Mouse (Mus musculus): ENCODE measurements at regions not wholly inside any gene's neighbourhood (a gene's known extent, or its start where the extent isn't known, plus 50 kb on each side); places are given as distances from the start of the nearest gene placed in this dataset.

DNA sequence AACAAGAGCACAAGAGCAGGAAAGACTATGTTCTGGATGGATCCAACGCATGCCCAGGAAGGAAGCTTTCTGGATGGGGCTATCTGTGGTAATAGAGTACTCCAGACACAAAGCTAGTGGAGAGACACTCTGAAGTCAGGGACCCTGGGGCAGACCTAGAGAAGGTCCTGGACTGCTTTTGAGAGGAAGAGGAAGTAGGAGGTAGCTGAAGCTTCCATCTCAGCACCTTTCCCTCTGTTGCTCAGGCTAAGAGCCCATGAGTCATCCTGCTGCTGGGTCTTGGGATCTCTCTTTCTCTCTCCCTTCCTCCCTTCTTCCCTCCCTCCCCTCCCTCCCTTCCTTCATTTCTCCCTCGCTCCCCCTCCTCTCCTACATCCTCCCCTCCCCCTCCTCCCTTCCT, 84.6 kb upstream of the Cpeb4 start:
- Histone ChIP-seq H3K36me3 (ENCODE audit: control insufficient read depth, insufficient read depth, low read length) (no peaks in the 10 kb centered on the region), H3K4me2 (ENCODE audit: low read depth, low read length) (no peak overlapping the region), H3K9ac (replicated peaks; ENCODE audit: low read depth, low read length) (no peak overlapping the region), H3K4me1 (ENCODE audit: control insufficient read depth, insufficient read depth, low read length) (no peaks in the 10 kb centered on the region), H3K4me3 (ENCODE audit: low read depth, low read length) (no peak overlapping the region), H3K27me3 (ENCODE audit: control insufficient read depth, insufficient read depth, low read length) (no peaks in the 10 kb centered on the region), H3K9me3 (ENCODE audit: control insufficient read depth, low read length) (no peaks in the 10 kb centered on the region), H3K27ac (ENCODE audit: low read depth, low read length) (no peak overlapping the region)
- no peak for ATAC-seq (ENCODE audit: low read depth)
- WGBS, result 64% methylated on average over 2 of the region's 2 CpGs

- WGBS, result 68% methylated on average over 2 of the region's 2 CpGs
- no peak for ATAC-seq (ENCODE audit: low read depth)
- H3K4me2 ChIP-seq (ENCODE audit: low read depth, low read length), result no peak overlapping the region
- H3K4me3 ChIP-seq (ENCODE audit: low read depth, low read length), result no peak overlapping the region
- no peaks in the 10 kb centered on the region for H3K27me3 ChIP-seq (ENCODE audit: control insufficient read depth, insufficient read depth, low read length)
- H3K36me3 ChIP-seq (ENCODE audit: control insufficient read depth, insufficient read depth, low read length), result no peaks in the 10 kb centered on the region
- no peaks in the 10 kb centered on the region for H3K9me3 ChIP-seq (ENCODE audit: control insufficient read depth, low read length)
- no peak overlapping the region for H3K27ac ChIP-seq (ENCODE audit: low read depth, low read length)
- no peaks in the 10 kb centered on the region for H3K4me1 ChIP-seq (ENCODE audit: control insufficient read depth, insufficient read depth, low read length)
- no peak overlapping the region for H3K9ac ChIP-seq (replicated peaks; ENCODE audit: low read depth, low read length)
These were observed 83.9 kb upstream of the Cpeb4 start for GRCm38 (mm10) chr11:31787917-31788703.

- ATAC-seq (ENCODE audit: low read depth), result no peak
- 82% methylated on average over 3 of the region's 3 CpGs for WGBS
- Histone ChIP-seq H3K4me1 (ENCODE audit: control insufficient read depth, insufficient read depth, low read length) (no peaks in the 10 kb centered on the region), H3K9me3 (ENCODE audit: control insufficient read depth, low read length) (no peaks in the 10 kb centered on the region), H3K27me3 (ENCODE audit: control insufficient read depth, insufficient read depth, low read length) (no peaks in the 10 kb centered on the region), H3K9ac (replicated peaks; ENCODE audit: low read depth, low read length) (no peak overlapping the region), H3K4me3 (ENCODE audit: low read depth, low read length) (no peak overlapping the region), H3K4me2 (ENCODE audit: low read depth, low read length) (no peak overlapping the region), H3K36me3 (ENCODE audit: control insufficient read depth, insufficient read depth, low read length) (no peaks in the 10 kb centered on the region), H3K27ac (ENCODE audit: low read depth, low read length) (no peak overlapping the region)
These were observed 82.0 kb upstream of the Cpeb4 start for GRCm38 (mm10) chr11:31789967-31790366.

DNA sequence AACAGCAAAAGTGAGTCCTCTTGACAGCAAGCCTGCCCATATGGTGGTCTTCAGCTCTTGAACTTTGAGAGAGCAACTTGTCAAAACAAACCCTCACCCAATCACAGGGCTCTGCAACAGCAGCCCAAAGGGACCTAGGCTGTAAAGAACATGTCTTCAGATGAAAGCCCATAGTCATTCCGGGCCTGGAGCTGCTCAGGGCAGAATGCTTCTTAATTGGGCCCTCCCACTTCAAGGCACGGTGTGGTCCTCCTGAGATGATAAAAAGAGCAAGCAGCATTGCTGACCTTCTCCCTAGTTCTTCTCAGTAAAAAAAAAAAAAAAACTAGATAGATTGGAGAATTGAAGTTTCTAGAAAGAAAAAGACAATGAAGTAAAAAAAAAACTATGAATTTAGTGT, 80.7 kb upstream of the Cpeb4 start:
- Histone ChIP-seq H3K4me1 (ENCODE audit: control insufficient read depth, insufficient read depth, low read length) (no peaks in the 10 kb centered on the region), H3K27ac (ENCODE audit: low read depth, low read length) (no peak overlapping the region), H3K4me3 (ENCODE audit: low read depth, low read length) (no peak overlapping the region), H3K4me2 (ENCODE audit: low read depth, low read length) (no peak overlapping the region), H3K36me3 (ENCODE audit: control insufficient read depth, insufficient read depth, low read length) (no peaks in the 10 kb centered on the region), H3K9ac (replicated peaks; ENCODE audit: low read depth, low read length) (no peak overlapping the region), H3K9me3 (ENCODE audit: control insufficient read depth, low read length) (no peaks in the 10 kb centered on the region), H3K27me3 (ENCODE audit: control insufficient read depth, insufficient read depth, low read length) (no peaks in the 10 kb centered on the region)
- no peak for ATAC-seq (ENCODE audit: low read depth)
- 42% methylated on average over 2 of the region's 2 CpGs for WGBS

- 87% methylated on average over 8 of the region's 8 CpGs for WGBS
- Histone ChIP-seq H3K9me3 (ENCODE audit: control insufficient read depth, low read length) (no peaks in the 10 kb centered on the region), H3K9ac (replicated peaks; ENCODE audit: low read depth, low read length) (no peak overlapping the region), H3K4me2 (ENCODE audit: low read depth, low read length) (no peak overlapping the region), H3K27ac (ENCODE audit: low read depth, low read length) (no peak overlapping the region), H3K4me3 (ENCODE audit: low read depth, low read length) (no peak overlapping the region), H3K36me3 (ENCODE audit: control insufficient read depth, insufficient read depth, low read length) (no peaks in the 10 kb centered on the region), H3K4me1 (ENCODE audit: control insufficient read depth, insufficient read depth, low read length) (no peaks in the 10 kb centered on the region), H3K27me3 (ENCODE audit: control insufficient read depth, insufficient read depth, low read length) (no peaks in the 10 kb centered on the region)
- ATAC-seq (ENCODE audit: low read depth), result no peak
These were observed 76.9 kb upstream of the Cpeb4 start for GRCm38 (mm10) chr11:31795084-31795483.

- Histone ChIP-seq H3K4me3 (ENCODE audit: low read depth, low read length) (no peak overlapping the region), H3K4me1 (ENCODE audit: control insufficient read depth, insufficient read depth, low read length) (no peaks in the 10 kb centered on the region), H3K9ac (replicated peaks; ENCODE audit: low read depth, low read length) (no peak overlapping the region), H3K9me3 (ENCODE audit: control insufficient read depth, low read length) (no peaks in the 10 kb centered on the region), H3K4me2 (ENCODE audit: low read depth, low read length) (no peak overlapping the region), H3K27me3 (ENCODE audit: control insufficient read depth, insufficient read depth, low read length) (no peaks in the 10 kb centered on the region), H3K27ac (ENCODE audit: low read depth, low read length) (no peak overlapping the region), H3K36me3 (ENCODE audit: control insufficient read depth, insufficient read depth, low read length) (no peaks in the 10 kb centered on the region)
- 39% methylated on average over 6 of the region's 6 CpGs for WGBS
- ATAC-seq (ENCODE audit: low read depth), result peak; percentile 41; the same call in 1 of the 2 replicates
These were observed 75.8 kb upstream of the Cpeb4 start for GRCm38 (mm10) chr11:31796245-31796644.

DNA sequence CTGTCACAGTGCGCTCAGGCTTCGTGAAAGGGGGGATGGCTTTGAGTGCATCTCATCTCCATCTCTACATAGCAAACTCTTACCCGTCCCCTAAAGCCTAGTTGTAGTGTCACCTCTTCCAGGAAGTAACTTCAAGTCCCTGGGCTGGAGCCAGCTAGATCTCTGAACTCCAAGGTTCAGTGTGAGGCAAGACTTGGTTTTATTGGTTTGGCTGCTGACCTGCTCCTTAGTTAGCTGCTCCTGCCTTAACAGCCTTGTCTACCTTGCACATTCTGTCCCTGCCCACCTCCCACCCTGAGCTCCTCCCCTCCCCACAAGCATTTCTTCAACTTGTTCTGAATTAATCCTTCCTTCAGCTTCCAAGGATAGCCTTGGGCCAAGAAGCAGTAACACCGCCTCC, 70.4 kb upstream of the Cpeb4 start:
- Histone ChIP-seq H3K36me3 (ENCODE audit: control insufficient read depth, insufficient read depth, low read length) (no peaks in the 10 kb centered on the region), H3K4me3 (ENCODE audit: low read depth, low read length) (no peak overlapping the region), H3K27me3 (ENCODE audit: control insufficient read depth, insufficient read depth, low read length) (no peaks in the 10 kb centered on the region), H3K9me3 (ENCODE audit: control insufficient read depth, low read length) (no peaks in the 10 kb centered on the region), H3K27ac (ENCODE audit: low read depth, low read length) (no peak overlapping the region), H3K4me1 (ENCODE audit: control insufficient read depth, insufficient read depth, low read length) (no peaks in the 10 kb centered on the region), H3K4me2 (ENCODE audit: low read depth, low read length) (no peak overlapping the region), H3K9ac (replicated peaks; ENCODE audit: low read depth, low read length) (no peak overlapping the region)
- whole genome bisulfite sequencing, result 86% methylated on average over 4 of the region's 4 CpGs
- ATAC-seq (ENCODE audit: low read depth), result no peak

DNA sequence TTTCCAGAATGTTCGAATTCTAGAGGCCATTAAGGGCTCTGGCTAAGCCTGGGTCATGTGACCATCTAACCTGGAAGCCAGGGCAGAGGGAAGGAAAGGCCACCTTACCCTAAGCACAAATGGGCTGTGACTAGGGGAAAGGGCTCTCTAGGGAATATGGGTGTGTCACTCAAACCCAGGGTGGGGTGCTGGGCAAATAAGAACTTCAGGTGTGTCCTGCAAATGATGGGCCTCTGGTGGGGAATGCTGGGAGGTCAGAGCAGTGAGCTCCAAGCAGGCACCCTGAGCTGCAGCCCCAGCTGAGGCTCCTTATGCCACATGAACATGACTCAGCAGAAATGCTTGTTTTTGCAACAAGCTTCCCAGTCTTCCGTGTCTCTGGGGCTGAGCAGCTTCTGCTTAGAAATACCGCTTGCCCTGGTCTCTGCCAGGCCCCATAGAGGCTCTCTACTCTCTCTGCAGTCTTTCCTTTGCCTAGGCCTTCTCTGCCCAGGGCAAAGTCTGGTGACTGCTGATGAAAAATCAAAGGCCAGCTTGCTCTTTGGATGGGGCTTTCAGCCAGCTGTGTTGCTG, 68.6 kb upstream of the Cpeb4 start:
- H3K27ac ChIP-seq (ENCODE audit: low read depth, low read length), result no peak overlapping the region
- no peak overlapping the region for H3K4me2 ChIP-seq (ENCODE audit: low read depth, low read length)
- no peak overlapping the region for H3K4me3 ChIP-seq (ENCODE audit: low read depth, low read length)
- no peak for ATAC-seq (ENCODE audit: low read depth)
- H3K9me3 ChIP-seq (ENCODE audit: control insufficient read depth, low read length), result no peaks in the 10 kb centered on the region
- no peak overlapping the region for H3K9ac ChIP-seq (replicated peaks; ENCODE audit: low read depth, low read length)
- WGBS, result 55% methylated on average over 3 of the region's 3 CpGs
- H3K36me3 ChIP-seq (ENCODE audit: control insufficient read depth, insufficient read depth, low read length), result no peaks in the 10 kb centered on the region
- H3K4me1 ChIP-seq (ENCODE audit: control insufficient read depth, insufficient read depth, low read length), result no peaks in the 10 kb centered on the region
- no peaks in the 10 kb centered on the region for H3K27me3 ChIP-seq (ENCODE audit: control insufficient read depth, insufficient read depth, low read length)

DNA sequence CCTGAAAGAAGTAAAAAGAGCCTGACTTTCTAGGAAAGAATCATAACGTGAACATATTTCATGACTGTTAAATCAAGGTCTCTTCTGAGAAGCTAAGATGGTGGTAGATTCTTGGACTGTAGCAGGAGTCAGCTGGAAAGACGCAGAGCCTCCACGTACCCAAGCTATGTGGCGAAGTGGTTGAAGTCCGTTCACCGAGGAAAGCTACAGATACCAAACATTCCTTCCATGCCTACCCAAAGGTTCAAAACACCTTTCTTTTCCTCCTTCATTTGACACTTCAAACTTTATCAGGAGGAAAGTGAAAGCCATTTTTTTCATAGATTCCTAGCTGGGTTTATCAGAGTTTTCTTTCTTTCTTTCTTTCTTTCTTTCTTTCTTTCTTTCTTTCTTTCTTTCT, 67.5 kb upstream of the Cpeb4 start:
- Histone ChIP-seq H3K4me3 (ENCODE audit: low read depth, low read length) (no peak overlapping the region), H3K27ac (ENCODE audit: low read depth, low read length) (no peak overlapping the region), H3K27me3 (ENCODE audit: control insufficient read depth, insufficient read depth, low read length) (no peaks in the 10 kb centered on the region), H3K4me2 (ENCODE audit: low read depth, low read length) (no peak overlapping the region), H3K9me3 (ENCODE audit: control insufficient read depth, low read length) (no peaks in the 10 kb centered on the region), H3K36me3 (ENCODE audit: control insufficient read depth, insufficient read depth, low read length) (no peaks in the 10 kb centered on the region), H3K4me1 (ENCODE audit: control insufficient read depth, insufficient read depth, low read length) (no peaks in the 10 kb centered on the region), H3K9ac (replicated peaks; ENCODE audit: low read depth, low read length) (no peak overlapping the region)
- ATAC-seq (ENCODE audit: low read depth), result no peak
- WGBS, result 93% methylated on average over 6 of the region's 6 CpGs
